ENCODE assay signal across 14 mouse cellular contexts in genomic region chr9:110275882-110276281, GRCm38 (mm10). TPM values are rescaled to one million over a fixed set of nuclear protein-coding genes. Genes with fewer than 3 reads are reported as not detected.
DNase-seq lines count a peak whose midpoint lies in the region; ATAC-seq and TF ChIP-seq lines count a peak whose summit lies in the region.
"Had no signal": no experiment of that assay in that cellular context is flagged by ENCODE, and none has a peak within 500 bp of the region (broad histone marks: within the 10 kb centered on the region; RNA-seq: fewer than 3 reads in every experiment).

No protein-coding gene starts in this region.

- no peak for TF ChIP-seq POLR2A in MEL (IDR thresholded peaks at IDR 0.05; ENCODE audit: control insufficient read depth in 1 of 2, insufficient read depth in 1 of 2, low read depth in 1 of 2, low read length in 2 of 2, poor library complexity in 1 of 2)
- no peak for TF ChIP-seq POLR2A in testis, adult 2 months (IDR thresholded peaks at IDR 0.05; ENCODE audit: control insufficient read depth, low read depth, low read length)

- no peak overlapping the region for H3K9ac ChIP-seq in kidney, postnatal 0 days (ENCODE audit: low read depth, low read length)
- H3K9ac ChIP-seq in MEL (ENCODE audit: control insufficient read depth, low read depth, low read length, poor library complexity, severe bottlenecking): no peak overlapping the region
- H3K9ac ChIP-seq: forebrain, embryonic 12.5 days; liver, postnatal 0 days had no signal

- peak; percentile 40; the same call in 1 of the 2 replicates for TF ChIP-seq CTCF in kidney, postnatal 0 days (IDR thresholded peaks at IDR 0.05; ENCODE audit: low read depth)
- TF ChIP-seq CTCF in MEL (IDR thresholded peaks at IDR 0.05 in 2 of 3, conservative IDR thresholded peaks at IDR 0.05 in 1 of 3; ENCODE audit: control insufficient read depth in 1 of 3, insufficient read depth in 1 of 3, low read depth in 2 of 3, low read length in 3 of 3, poor library complexity in 1 of 3, severe bottlenecking in 1 of 3): peak; percentile 35 to 42 (median 39)
- peak; percentile 54; the same call in 1 of the 2 replicates for TF ChIP-seq CTCF in testis, adult 2 months (IDR thresholded peaks at IDR 0.05; ENCODE audit: control insufficient read depth, insufficient read depth, insufficient replicate concordance, low read depth, low read length)

- no peaks in the 10 kb centered on the region for H3K4me1 ChIP-seq in kidney, postnatal 0 days (replicated peaks; ENCODE audit: insufficient read depth, low read length)
- H3K4me1 ChIP-seq in MEL (ENCODE audit: control insufficient read depth in 1 of 2, insufficient read depth in 2 of 2, low read length in 2 of 2): peaks cover 8 to 9% of the 10 kb centered on the region in 2 experiments
- H3K4me1 ChIP-seq in testis, adult 2 months (ENCODE audit: control insufficient read depth, insufficient read depth, low read length): no peaks in the 10 kb centered on the region

- WGBS in kidney, postnatal 0 days: 55% methylated on average over 5 of the region's 5 CpGs

- H3K9me3 ChIP-seq in kidney, postnatal 0 days (replicated peaks; ENCODE audit: low read length): no peaks in the 10 kb centered on the region
- no peaks in the 10 kb centered on the region for H3K9me3 ChIP-seq in MEL (replicated peaks; ENCODE audit: insufficient read depth, low read length)
- H3K9me3 ChIP-seq: forebrain, embryonic 12.5 days had no signal

- no peaks in the 10 kb centered on the region for H3K27me3 ChIP-seq in kidney, postnatal 0 days (ENCODE audit: insufficient read depth, low read length)
- H3K27me3 ChIP-seq in MEL (ENCODE audit: control insufficient read depth in 1 of 2, insufficient read depth in 2 of 2, low read length in 2 of 2): no peaks in the 10 kb centered on the region
- H3K27me3 ChIP-seq in testis, adult 2 months (ENCODE audit: control insufficient read depth, insufficient read depth, low read length): no peaks in the 10 kb centered on the region
- H3K27me3 ChIP-seq: forebrain, embryonic 12.5 days; Patski had no signal

- TF ChIP-seq RAD21 in MEL (IDR thresholded peaks at IDR 0.05; ENCODE audit: low read depth, low read length): no peak

- H3K4me3 ChIP-seq in kidney, postnatal 0 days (replicated peaks; ENCODE audit: low read depth, low read length): no peak overlapping the region
- H3K4me3 ChIP-seq in MEL (ENCODE audit: control insufficient read depth in 1 of 2, insufficient read depth in 1 of 2, low read depth in 2 of 2, low read length in 2 of 2): no peak overlapping the region
- no peak overlapping the region for H3K4me3 ChIP-seq in testis, adult 2 months (ENCODE audit: control insufficient read depth, low read depth, low read length)
- H3K4me3 ChIP-seq: forebrain, embryonic 12.5 days had no signal

- no peak overlapping the region for H3K27ac ChIP-seq in kidney, postnatal 0 days
- no peak overlapping the region for H3K27ac ChIP-seq in MEL (ENCODE audit: control insufficient read depth, low read depth, low read length)
- H3K27ac ChIP-seq in testis, adult 2 months (ENCODE audit: control insufficient read depth, insufficient read depth, low read depth, low read length): no peak overlapping the region
- H3K27ac ChIP-seq: forebrain, embryonic 12.5 days had no signal

- H3K79me2 ChIP-seq in MEL (ENCODE audit: control insufficient read depth, insufficient read depth, low read length, poor library complexity): no peaks in the 10 kb centered on the region

- DNase-seq in kidney, postnatal 0 days (ENCODE audit: low spot score): peak; percentile 8
- no peak for DNase-seq in kidney, adult 18-20 months
- DNase-seq in B cell, adult 2 months: peak; percentile 28 to 34
- peak; percentile 25 for DNase-seq in MEL (ENCODE audit: low read depth, low spot score)
- DNase-seq in gastrocnemius, adult 18-20 months (ENCODE audit: low spot score): no peak
- DNase-seq in ovary, postnatal 14 days (ENCODE audit: low spot score): no peak
- DNase-seq: cerebellum, adult 18-20 months; left cerebral cortex, postnatal 4 days; liver, postnatal 0 days; retina, postnatal 1 day; spleen, adult 18-20 months had no signal

- H3K4me2 ChIP-seq in kidney, postnatal 0 days (ENCODE audit: low read length): no peak overlapping the region
- H3K4me2 ChIP-seq: forebrain, embryonic 12.5 days had no signal

- no peak for TF ChIP-seq EP300 in MEL (IDR thresholded peaks at IDR 0.05; ENCODE audit: low read depth in 1 of 2, low read length in 2 of 2)

- ATAC-seq in kidney, postnatal 0 days (replicated peaks; ENCODE audit: low FRiP score, low read depth): no peak
- ATAC-seq: liver, postnatal 0 days; Patski had no signal

- H3K36me3 ChIP-seq in kidney, postnatal 0 days (ENCODE audit: insufficient read depth, low read length): no peaks in the 10 kb centered on the region
- H3K36me3 ChIP-seq in MEL (ENCODE audit: control insufficient read depth in 1 of 2, insufficient read depth in 2 of 2, low read length in 2 of 2): peaks cover 0 to 3% of the 10 kb centered on the region in 2 experiments; a peak in 1 of 4 replicates
- H3K36me3 ChIP-seq in testis, adult 2 months (ENCODE audit: control insufficient read depth, insufficient read depth, low read length): no peaks in the 10 kb centered on the region
- H3K36me3 ChIP-seq: forebrain, embryonic 12.5 days had no signal

TF ChIP-seq in MEL, 35 proteins besides CTCF, POLR2A, EP300 and RAD21:
- TF ChIP-seq ZNF384 (IDR thresholded peaks at IDR 0.05; ENCODE audit: low read depth, low read length) (no peak), GATA1 (IDR thresholded peaks at IDR 0.05; ENCODE audit: low read depth, low read length) (peak; percentile 30; the same call in 1 of the 2 replicates)

RNA-seq across cellular contexts. Expression of gene Elp6, which starts 29.1 kb away (rescaled TPM):
- polyA plus RNA-seq in kidney, postnatal 0 days (2015; fragmentation: Nextera tagmentation; extraction: Ambion mirVana): 15.7 and 17.8 TPM in 2 replicates
- total RNA-seq in MEL (2012; rRNA removed): 32.6 and 34.6 TPM in 2 replicates
- polyA plus RNA-seq in MEL (2012; ENCODE audit: insufficient read depth in 1 of 2, insufficient read length in 2 of 2, low read depth in 1 of 2, low replicate concordance in 2 of 2, missing spikeins in 1 of 2): 10 to 100 TPM in 1 of 2 experiments, not detected in 1; 29.6 TPM
- 5.1 TPM in 2 replicates for polyA plus RNA-seq in testis, adult 2 months (2012; rRNA removed)
- total RNA-seq in gastrocnemius, adult 18-20 months (2021): 1 to 10 TPM; 1.8 to 2.2 TPM

RNA-seq across cellular contexts. Expression of gene Cspg5, which starts 32.3 kb away (rescaled TPM):
- polyA plus RNA-seq in kidney, postnatal 0 days (2015; fragmentation: Nextera tagmentation; extraction: Ambion mirVana): 2.3 and 2.8 TPM in 2 replicates
- 0.49 and 0.65 TPM in 2 replicates for total RNA-seq in MEL (2012; rRNA removed)
- 1 to 10 TPM in 1 of 2 experiments, not detected in 1; 1.0 TPM for polyA plus RNA-seq in MEL (2012; ENCODE audit: insufficient read depth in 1 of 2, insufficient read length in 2 of 2, low read depth in 1 of 2, low replicate concordance in 2 of 2, missing spikeins in 1 of 2)
- 1.6 and 2.0 TPM in 2 replicates for polyA plus RNA-seq in testis, adult 2 months (2012; rRNA removed)
- total RNA-seq in gastrocnemius, adult 18-20 months (2021): under 1 TPM; 0.23 to 0.24 TPM

RNA-seq across cellular contexts. Expression of gene Scap, which starts 57.2 kb away (rescaled TPM):
- 32.1 and 33.4 TPM in 2 replicates for polyA plus RNA-seq in kidney, postnatal 0 days (2015; fragmentation: Nextera tagmentation; extraction: Ambion mirVana)
- total RNA-seq in MEL (2012; rRNA removed): 59.0 and 59.4 TPM in 2 replicates
- 10 to 100 TPM in 1 of 2 experiments, not detected in 1; 88.8 TPM for polyA plus RNA-seq in MEL (2012; ENCODE audit: insufficient read depth in 1 of 2, insufficient read length in 2 of 2, low read depth in 1 of 2, low replicate concordance in 2 of 2, missing spikeins in 1 of 2)
- 10.8 and 13.3 TPM in 2 replicates for polyA plus RNA-seq in testis, adult 2 months (2012; rRNA removed)
- total RNA-seq in gastrocnemius, adult 18-20 months (2021): 10 to 100 TPM; 13.9 to 16.4 TPM

Comparison
In these comparisons a context has a peak if more than half of its experiments do, and no peak if none do; other contexts are left out.
1. DNase-seq: peak in kidney, postnatal 0 days (single experiment), B cell, adult 2 months (2 of 2) and MEL (single experiment); none in kidney, adult 18-20 months (single experiment), gastrocnemius, adult 18-20 months (single experiment) and ovary, postnatal 14 days (single experiment).
2. Peak in every context shown above with its lines, with median percentiles within 50 percentile points of each other: CTCF ChIP-seq.